Mouse (Mus musculus) MEL (cell line): ENCODE data around the gene Lgals7. TPM values are rescaled to one million over a fixed set of nuclear protein-coding genes. Genes with fewer than 3 reads are reported as not detected.

Source experiments
- DNase-seq: peaks from one replicate; pipeline ENCODE4 v3.0.0; 2011; ENCODE audit warnings: low read depth, low spot score
- H3K27ac ChIP-seq: 2 replicates; pipeline ENCODE4 v1.5.1; 2012; ENCODE audit warnings: low read depth, mild to moderate bottlenecking, control low read depth, low read length, moderate library complexity; ENCODE audit not compliant: control insufficient read depth
- H3K27me3 ChIP-seq, 2 experiments: fragments of 150-350 bp in 1 of 2; sonication (generic) in 1 of 2; 2 replicates each; pipeline ENCODE4 v1.6.1; 2012; ENCODE audit warnings: low read length in 2 of 2, mild to moderate bottlenecking in 2 of 2, improper control_type of control experiment in 1 of 2, moderate library complexity in 1 of 2; ENCODE audit not compliant: insufficient read depth in 2 of 2, control insufficient read depth in 1 of 2
- H3K36me3 ChIP-seq, 2 experiments: 2 replicates each; pipeline ENCODE4 v1.6.1; 2012 to 2014; ENCODE audit warnings: low read length in 2 of 2, improper control_type of control experiment in 1 of 2, inconsistent platforms in 1 of 2, mild to moderate bottlenecking in 1 of 2; ENCODE audit not compliant: insufficient read depth in 2 of 2, control insufficient read depth in 1 of 2
- H3K4me1 ChIP-seq, 2 experiments: fragments of 150-350 bp in 1 of 2; sonication (generic) in 1 of 2; 2 replicates each; pipeline ENCODE4 v1.6.1; 2012; ENCODE audit warnings: low read length in 2 of 2, improper control_type of control experiment in 1 of 2, mild to moderate bottlenecking in 1 of 2; ENCODE audit not compliant: insufficient read depth in 2 of 2, control insufficient read depth in 1 of 2
- H3K4me3 ChIP-seq, 2 experiments: fragments of 150-350 bp in 1 of 2; sonication (generic) in 1 of 2; 2 replicates each; pipeline ENCODE4 v1.5.1; 2012; ENCODE audit warnings: low read depth in 2 of 2, low read length in 2 of 2, mild to moderate bottlenecking in 2 of 2, moderate library complexity in 2 of 2, control low read depth in 1 of 2, improper control_type of control experiment in 1 of 2; ENCODE audit not compliant: control insufficient read depth in 1 of 2, insufficient read depth in 1 of 2
- H3K79me2 ChIP-seq: 2 replicates; pipeline ENCODE4 v1.6.1; 2012; ENCODE audit warnings: mild to moderate bottlenecking, low read length, moderate library complexity; ENCODE audit not compliant: control insufficient read depth, poor library complexity, insufficient read depth
- H3K9ac ChIP-seq: 2 replicates; pipeline ENCODE4 v1.6.1; 2012; ENCODE audit warnings: low read depth, mild to moderate bottlenecking, control low read depth, low read length, moderate library complexity; ENCODE audit not compliant: control insufficient read depth, poor library complexity, severe bottlenecking
- H3K9me3 ChIP-seq: fragments of 150-350 bp; sonication (generic); replicated peaks from 2 replicates; pipeline ENCODE4 v1.6.1; 2012; ENCODE audit warnings: mild to moderate bottlenecking, low read length, improper control_type of control experiment, moderate library complexity; ENCODE audit not compliant: insufficient read depth
- BHLHE40 ChIP-seq: IDR thresholded peaks from 2 replicates; pipeline ENCODE4 v1.6.1; 2012; ENCODE audit warnings: low read depth, mild to moderate bottlenecking, inconsistent platforms, low read length, improper control_type of control experiment, borderline replicate concordance
- CHD1 ChIP-seq: IDR thresholded peaks from 2 replicates; pipeline ENCODE4 v1.6.1; 2012; ENCODE audit warnings: low read depth, mild to moderate bottlenecking, inconsistent platforms, low read length, improper control_type of control experiment
- CHD2 ChIP-seq: IDR thresholded peaks from 2 replicates; pipeline ENCODE4 v1.6.1; 2011; ENCODE audit warnings: low read length, improper control_type of control experiment
- GABPA ChIP-seq: IDR thresholded peaks from 2 replicates; pipeline ENCODE4 v1.6.1; 2012; ENCODE audit warnings: low read depth, mild to moderate bottlenecking, inconsistent platforms, low read length, improper control_type of control experiment, moderate library complexity
- GATA1 ChIP-seq: IDR thresholded peaks from 2 replicates; pipeline ENCODE4 v1.6.1; 2011; ENCODE audit warnings: low read depth, low read length, improper control_type of control experiment
- MAFK ChIP-seq: IDR thresholded peaks from 2 replicates; pipeline ENCODE4 v1.6.1; 2011; ENCODE audit warnings: low read depth, mild to moderate bottlenecking, low read length, improper control_type of control experiment, borderline replicate concordance
- MEF2A ChIP-seq: IDR thresholded peaks from 2 replicates; pipeline ENCODE4 v1.6.1; 2014; ENCODE audit warnings: low read depth, mild to moderate bottlenecking, inconsistent platforms, low read length, improper control_type of control experiment; ENCODE audit not compliant: poor library complexity, insufficient replicate concordance, severe bottlenecking; ENCODE audit errors: extremely low read depth
- MYC ChIP-seq: IDR thresholded peaks from 2 replicates; pipeline ENCODE4 v1.6.1; 2011; ENCODE audit warnings: low read depth, mild to moderate bottlenecking, low read length, improper control_type of control experiment, moderate library complexity
- NRF1 ChIP-seq: IDR thresholded peaks from 2 replicates; pipeline ENCODE4 v1.6.1; 2014; ENCODE audit warnings: low read depth, mild to moderate bottlenecking, inconsistent platforms, low read length, improper control_type of control experiment, moderate library complexity; ENCODE audit not compliant: poor library complexity, insufficient read depth, severe bottlenecking
- POLR2AphosphoS5 ChIP-seq: IDR thresholded peaks from 2 replicates; pipeline ENCODE4 v1.6.1; 2012; ENCODE audit warnings: low read depth, borderline replicate concordance, mild to moderate bottlenecking, inconsistent platforms, low read length, moderate library complexity, mixed read lengths
- RCOR1 ChIP-seq: IDR thresholded peaks from 2 replicates; pipeline ENCODE4 v1.6.1; 2012; ENCODE audit warnings: low read depth, mild to moderate bottlenecking, inconsistent platforms, low read length, improper control_type of control experiment
- TAL1 ChIP-seq: IDR thresholded peaks from 2 replicates; pipeline ENCODE4 v1.6.1; 2012; ENCODE audit warnings: mild to moderate bottlenecking, inconsistent platforms, low read length, moderate library complexity, mixed read lengths
- TBP ChIP-seq: IDR thresholded peaks from 2 replicates; pipeline ENCODE4 v1.8.0; 2011; ENCODE audit warnings: low read depth, low read length, improper control_type of control experiment
- USF1 ChIP-seq: IDR thresholded peaks from 2 replicates; pipeline ENCODE4 v1.6.1; 2014; ENCODE audit warnings: low read depth, mild to moderate bottlenecking, inconsistent platforms, low read length, improper control_type of control experiment, moderate library complexity
- ZKSCAN1 ChIP-seq: IDR thresholded peaks from 2 replicates; pipeline ENCODE4 v1.6.1; 2012; ENCODE audit warnings: low read depth, mild to moderate bottlenecking, inconsistent platforms, low read length, improper control_type of control experiment, moderate library complexity
- ZMIZ1 ChIP-seq: IDR thresholded peaks from 2 replicates; pipeline ENCODE4 v1.6.1; 2012; ENCODE audit warnings: low read depth, mild to moderate bottlenecking, inconsistent platforms, low read length, improper control_type of control experiment, moderate library complexity
- ZNF384 ChIP-seq: IDR thresholded peaks from 2 replicates; pipeline ENCODE4 v1.6.1; 2012; ENCODE audit warnings: low read depth, mild to moderate bottlenecking, inconsistent platforms, low read length, improper control_type of control experiment
- polyA plus RNA-seq, 2 experiments: library from polyadenylated mRNA; stranded (reverse) in 1 of 2; unstranded in 1 of 2; fragments of >175 nt in 1 of 2; fragments of >200 nt in 1 of 2; gene quantifications; 2 replicates each; pipeline versions ENCODE4 v1.2.1 to v1.2.4; 2012; ENCODE audit warnings: low replicate concordance in 2 of 2, low read depth in 1 of 2; ENCODE audit not compliant: insufficient read length in 2 of 2, insufficient read depth in 1 of 2, missing spikeins in 1 of 2
- total RNA-seq: library from RNA; depleted of rRNA; stranded (reverse); fragments of 300-350 nt; gene quantifications from 2 replicates; pipeline ENCODE4 v1.2.3, GENCODE M21; 2012

Lgals7 gene
- total and polyA plus RNA-seq, 3 experiments = 27.7 to 138 TPM; not detected in 1

- no peak overlapping the region for H3K9ac ChIP-seq
- TF ChIP-seq ZNF384 (no peak), ZMIZ1 (no peak), BHLHE40 (no peak), TBP (no peak), NRF1 (no peak), MYC (no peak), MEF2A (no peak), USF1 (no peak), CHD2 (no peak), GABPA (no peak), ZKSCAN1 (no peak), CHD1 (no peak), POLR2AphosphoS5 (no peak), GATA1 (no peak), MAFK (no peak)
- no peaks in the 10 kb centered on the region for H3K9me3 ChIP-seq
- no peak overlapping the region for H3K4me3 ChIP-seq
- H3K27ac ChIP-seq = no peak overlapping the region
- H3K27me3 ChIP-seq = no peaks in the 10 kb centered on the region; a peak in 2 of 4 replicates
- H3K79me2 ChIP-seq = no peaks in the 10 kb centered on the region
- no peaks in the 10 kb centered on the region for H3K4me1 ChIP-seq
- no peaks in the 10 kb centered on the region for H3K36me3 ChIP-seq
- no peak for DNase-seq
These were observed 13.0 kb upstream of the Lgals7 start for GRCm38 (mm10) chr7:28850642-28851041.

- Histone ChIP-seq H3K9ac (no peak overlapping the region), H3K9me3 (no peaks in the 10 kb centered on the region), H3K27me3 (no peaks in the 10 kb centered on the region), H3K4me1 (peaks cover 2 to 16% of the 10 kb centered on the region in 2 experiments), H3K79me2 (no peaks in the 10 kb centered on the region; the same call in 1 of the 2 replicates), H3K4me3 (no peak overlapping the region), H3K27ac (no peak overlapping the region), H3K36me3 (peaks cover 0 to 7% of the 10 kb centered on the region in 2 experiments; a peak in 2 of 4 replicates)
- DNase-seq = no peak
- TF ChIP-seq RCOR1 = no peak
- no peak for TF ChIP-seq TAL1
- TF ChIP-seq MYC = no peak
These were observed 3.7 kb upstream of the Lgals7 start for GRCm38 (mm10) chr7:28859953-28860352.
